Mouse (Mus musculus) spleen, adult 2 months (tissue): ENCODE results near the gene Gtf2h3. TPM values are rescaled to one million over a fixed set of nuclear protein-coding genes. Genes with fewer than 3 reads are reported as not detected.

ENCODE experiments used
- DNase-seq, 2 experiments: peaks; one replicate each; pipeline versions ENCODE4 v3.0.0 to v3.0.0-alpha.2; 2012 to 2021; ENCODE audit warnings: low spot score in 2 of 2, low read depth in 1 of 2
- H3K27ac ChIP-seq: fragments of 200-500 bp; 2 replicates; pipeline ENCODE4 v1.5.1; 2012; ENCODE audit warnings: low read length, inconsistent platforms; ENCODE audit not compliant: insufficient read depth
- H3K27me3 ChIP-seq: fragments of 200-500 bp; 2 replicates; pipeline ENCODE4 v1.6.1; 2012; ENCODE audit warnings: mild to moderate bottlenecking, moderate library complexity, low read length, inconsistent platforms; ENCODE audit not compliant: control insufficient read depth, insufficient read depth
- H3K36me3 ChIP-seq: fragments of 200-500 bp; 2 replicates; pipeline ENCODE4 v1.6.1; 2012; ENCODE audit warnings: mild to moderate bottlenecking, low read length, inconsistent platforms; ENCODE audit not compliant: control insufficient read depth, insufficient read depth
- H3K4me1 ChIP-seq: fragments of 200-500 bp; 2 replicates; pipeline ENCODE4 v1.6.1; 2011; ENCODE audit warnings: inconsistent platforms; ENCODE audit not compliant: control insufficient read depth, insufficient read depth, insufficient read length
- H3K4me3 ChIP-seq: fragments of 200-500 bp; 2 replicates; pipeline ENCODE4 v1.5.1; 2011; ENCODE audit warnings: mild to moderate bottlenecking, inconsistent platforms; ENCODE audit not compliant: insufficient read depth, insufficient read length; ENCODE audit errors: extremely low read depth
- CTCF ChIP-seq: fragments of 200-500 bp; IDR thresholded peaks from 2 replicates; pipeline ENCODE4 v1.5.1; 2011; ENCODE audit warnings: mild to moderate bottlenecking, inconsistent platforms; ENCODE audit not compliant: insufficient read depth, insufficient read length, insufficient replicate concordance; ENCODE audit errors: extremely low read depth
- POLR2A ChIP-seq: fragments of 200-500 bp; IDR thresholded peaks from 2 replicates; pipeline ENCODE4 v1.6.1; 2011; ENCODE audit warnings: low read depth, low read length, inconsistent platforms
- WGBS: fragments of 180-500 bp; shearing (Covaris S2); methylation state at CpG from one replicate; pipeline ENCODE4 v1.1.7; 2018; 5-methylcytosine and 5-hydroxymethylcytosine counted together
- polyA plus RNA-seq: library from polyadenylated mRNA; depleted of rRNA; stranded (reverse); fragments of >200 nt; gene quantifications from 2 replicates; pipeline ENCODE4 v1.2.3, GENCODE M21; 2012; rRNA removed

The Gtf2h3 gene
- 25.9 and 29.4 TPM in 2 replicates for polyA plus RNA-seq

- peak within 1 kb of the TSS; percentile 36; the same call in 1 of the 2 replicates for H3K27ac ChIP-seq
- DNase-seq = peak; percentile 82 to 92
- H3K4me1 ChIP-seq = peaks cover 5% of the 10 kb centered on the region; the same call in 1 of the 2 replicates
- H3K36me3 ChIP-seq = peaks cover 18% of the 10 kb centered on the region
- no peaks in the 10 kb centered on the region for H3K27me3 ChIP-seq
- peak; percentile 55 for TF ChIP-seq POLR2A
- TF ChIP-seq CTCF = no peak
- peak within 1 kb of the TSS; percentile 67 for H3K4me3 ChIP-seq
- WGBS = under 1% methylated on average over 51 of the region's 51 CpGs
These were observed at the start of gene Gtf2h3, which contains the start of gene Eif2b1 for GRCm38 (mm10) chr5:124578633-124579317. Gtf2h3 (plus strand) TSS chr5:124579140. Eif2b1 (minus strand) TSS chr5:124579131.

- WGBS = 64% methylated on average over 8 of the region's 8 CpGs
- H3K27me3 ChIP-seq = peaks cover 6% of the 10 kb centered on the region
- TF ChIP-seq CTCF (no peak), POLR2A (no peak)
- no peak overlapping the region for H3K4me3 ChIP-seq
- H3K4me1 ChIP-seq = peaks cover 7% of the 10 kb centered on the region; the same call in 1 of the 2 replicates
- no peak for DNase-seq
- no peaks in the 10 kb centered on the region for H3K36me3 ChIP-seq
- H3K27ac ChIP-seq = no peak overlapping the region
These were observed 49.7 kb upstream of the Gtf2h3 start for GRCm38 (mm10) chr5:124529191-124529651.

GRCm38 (mm10) chr5:124529697-124530096 is 49.2 kb upstream of the Gtf2h3 start:
- Histone ChIP-seq H3K27me3 (peaks cover 6% of the 10 kb centered on the region), H3K4me1 (peaks cover 7% of the 10 kb centered on the region; the same call in 1 of the 2 replicates), H3K27ac (no peak overlapping the region), H3K36me3 (no peaks in the 10 kb centered on the region), H3K4me3 (no peak overlapping the region)
- WGBS = 22% methylated on average over 8 of the region's 8 CpGs
- DNase-seq = no peak
- no peak for TF ChIP-seq POLR2A
- no peak for TF ChIP-seq CTCF

GRCm38 (mm10) chr5:124530655-124531582 is 48.0 kb upstream of the Gtf2h3 start, which contains the start of gene Rilpl1:
Rilpl1 (minus strand) TSS chr5:124531391.
- peaks cover 7% of the 10 kb centered on the region; the same call in 1 of the 2 replicates for H3K4me1 ChIP-seq
- peak within 1 kb of the TSS; percentile 73 for H3K4me3 ChIP-seq
- no peaks in the 10 kb centered on the region for H3K36me3 ChIP-seq
- DNase-seq = peak in 1 of 2 experiments; percentile 51
- peak within 1 kb of the TSS; percentile 20; the same call in 1 of the 2 replicates for H3K27ac ChIP-seq
- TF ChIP-seq CTCF = no peak
- no peak for TF ChIP-seq POLR2A
- 2% methylated on average over 96 of the region's 96 CpGs for WGBS
- peaks cover 6% of the 10 kb centered on the region for H3K27me3 ChIP-seq

- Histone ChIP-seq H3K27me3 (peaks cover 6% of the 10 kb centered on the region), H3K36me3 (no peaks in the 10 kb centered on the region), H3K4me3 (peak overlapping the region; percentile 73; the same call in 1 of the 2 replicates), H3K4me1 (peaks cover 7% of the 10 kb centered on the region; the same call in 1 of the 2 replicates), H3K27ac (no peak overlapping the region; the same call in 1 of the 2 replicates)
- 21% methylated on average over 14 of the region's 14 CpGs for WGBS
- DNase-seq = no peak
- no peak for TF ChIP-seq CTCF
- no peak for TF ChIP-seq POLR2A
These were observed 47.4 kb upstream of the Gtf2h3 start for GRCm38 (mm10) chr5:124531583-124531930.

- peaks cover 6% of the 10 kb centered on the region for H3K27me3 ChIP-seq
- H3K27ac ChIP-seq = no peak overlapping the region
- no peak for DNase-seq
- H3K4me1 ChIP-seq = peaks cover 10% of the 10 kb centered on the region
- no peak overlapping the region for H3K4me3 ChIP-seq
- no peaks in the 10 kb centered on the region for H3K36me3 ChIP-seq
- 25% methylated on average over 7 of the region's 7 CpGs for WGBS
- no peak for TF ChIP-seq CTCF
- no peak for TF ChIP-seq POLR2A
These were observed 46.5 kb upstream of the Gtf2h3 start for GRCm38 (mm10) chr5:124532451-124532850.
